Mouse (Mus musculus): ENCODE results near the gene Fcamr.

- TF ChIP-seq CTCF (IDR thresholded peaks at IDR 0.05; ENCODE audit: borderline replicate concordance, insufficient read depth, low read length) (no peak), POLR2A (IDR thresholded peaks at IDR 0.05; ENCODE audit: low read depth, low read length) (no peak)
These were observed 2.3 kb downstream of the Fcamr start for GRCm38 (mm10) chr1:130802976-130803375.
